Mouse (Mus musculus): ENCODE results near the gene Selenoh. TPM values are rescaled to one million over a fixed set of nuclear protein-coding genes. Genes with fewer than 3 reads are reported as not detected.

Gene Selenoh
- total RNA-seq (2021) = 10 to 100 TPM; 27.4 to 33.3 TPM
- long read RNA-seq, experiment 1, transcript Selenoh-203 (4 exons, 747 nt) = major isoform, 10 of 15 reads
- long read RNA-seq, experiment 1, partial matches to known transcripts = 0 of 15 reads
- long read RNA-seq, experiment 1, other reads (novel, unspliced or antisense) = 0 of 15 reads
- long read RNA-seq, experiment 2, transcript Selenoh-203 (4 exons, 747 nt) = major isoform, 5 of 6 reads
- long read RNA-seq, experiment 2, partial matches to known transcripts = 0 of 6 reads
- long read RNA-seq, experiment 2, other reads (novel, unspliced or antisense) = 0 of 6 reads

DNA sequence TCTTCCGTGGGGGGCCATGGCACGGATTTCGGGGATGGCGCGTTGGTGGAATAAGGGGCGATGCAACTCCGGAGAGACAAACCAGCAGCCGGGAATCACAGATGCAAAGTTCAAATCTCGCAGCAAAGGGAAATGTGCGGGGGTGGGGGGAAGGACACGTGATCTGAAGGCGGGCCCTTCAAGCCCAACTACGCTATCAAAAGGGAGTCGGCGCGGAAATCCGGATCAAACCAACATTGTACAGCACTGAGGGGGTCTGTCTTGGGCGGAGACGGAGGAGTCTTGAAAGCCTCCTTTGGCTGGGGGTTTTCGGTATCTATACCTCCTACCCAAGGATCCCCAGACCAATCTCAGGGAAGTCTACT, at the start of gene Selenoh:
TSS of gene Selenoh (minus strand) at position 202 of the 365 bp plus-strand sequence.
- intact Hi-C loops (cut with DNase I) = no loop called here
- peak; percentile 79 to 83 for DNase-seq (ENCODE audit: extremely low spot score in 1 of 2, low spot score in 2 of 2)
- H3K27ac ChIP-seq = peak within 1 kb of the TSS; percentile 81
- peak within 1 kb of the TSS; percentile 93 for H3K4me3 ChIP-seq
- no peak for TF ChIP-seq CTCF (IDR thresholded peaks at IDR 0.05)

GRCm38 (mm10) chr2:84717357-84717756, 46.8 kb upstream of the Selenoh start:
- no peak for TF ChIP-seq CTCF (IDR thresholded peaks at IDR 0.05)

GRCm38 (mm10) chr2:84716423-84717355, 46.1 kb upstream of the Selenoh start:
- no peak for TF ChIP-seq CTCF (IDR thresholded peaks at IDR 0.05)
- peak overlapping the region; percentile 99 for H3K27ac ChIP-seq
- H3K4me3 ChIP-seq = peak overlapping the region; percentile 99
- intact Hi-C loops (cut with DNase I) = loop anchor here (5.0 kb wide), 1 partner anchor 81 kb away; the partner anchor contains the start of gene Ube2l6
- no peak for DNase-seq (ENCODE audit: extremely low spot score in 1 of 2, low spot score in 2 of 2)

More at GRCm38 (mm10) chr2:84717357-84717756, 46.8 kb upstream of the Selenoh start:
- H3K4me3 ChIP-seq = no peak overlapping the region
- intact Hi-C loops (cut with DNase I) = loop anchor here (5.0 kb wide), 1 partner anchor 80 kb away; the partner anchor contains the start of gene Ube2l6
- no peak for DNase-seq (ENCODE audit: extremely low spot score in 1 of 2, low spot score in 2 of 2)
- H3K27ac ChIP-seq = no peak overlapping the region

- intact Hi-C loops (cut with DNase I) = loop anchor here (1.0 to 5.0 kb wide), 2 partner anchors 12 to 82 kb away; partner anchors contain the start of genes Clp1 and Ube2l6
- peak; percentile 64 to 84 for DNase-seq (ENCODE audit: extremely low spot score in 1 of 2, low spot score in 2 of 2)
These were observed 45.2 kb upstream of the Selenoh start for GRCm38 (mm10) chr2:84715562-84716361.

GRCm38 (mm10) chr2:84714811-84715561, 44.4 kb upstream of the Selenoh start, which contains the start of gene Zdhhc5:
Zdhhc5 (minus strand) TSS chr2:84715180.
- H3K27ac ChIP-seq = peak within 1 kb of the TSS; percentile 99
- peak within 1 kb of the TSS; percentile 99 for H3K4me3 ChIP-seq
- peak; percentile 98 for DNase-seq (ENCODE audit: extremely low spot score in 1 of 2, low spot score in 2 of 2)
- intact Hi-C loops (cut with DNase I) = loop anchor here (1.0 to 5.0 kb wide), 2 partner anchors 12 to 82 kb away; partner anchors contain the start of genes Clp1 and Ube2l6
- no peak for TF ChIP-seq CTCF (IDR thresholded peaks at IDR 0.05)

More at GRCm38 (mm10) chr2:84715562-84716361, 45.2 kb upstream of the Selenoh start:
- Histone ChIP-seq H3K27ac (peak overlapping the region; percentile 99), H3K4me3 (peak overlapping the region; percentile 99)
- no peak for TF ChIP-seq CTCF (IDR thresholded peaks at IDR 0.05)

GRCm38 (mm10) chr2:84714422-84714810, 43.8 kb upstream of the Selenoh start:
- intact Hi-C loops (cut with DNase I) = no loop called here
- no peak for DNase-seq (ENCODE audit: extremely low spot score in 1 of 2, low spot score in 2 of 2)
- peak overlapping the region; percentile 97 for H3K27ac ChIP-seq
- no peak for TF ChIP-seq CTCF (IDR thresholded peaks at IDR 0.05)
- H3K4me3 ChIP-seq = peak overlapping the region; percentile 99

- no peak for DNase-seq (ENCODE audit: extremely low spot score in 1 of 2, low spot score in 2 of 2)
- Histone ChIP-seq H3K27ac (no peak overlapping the region), H3K4me3 (no peak overlapping the region)
- TF ChIP-seq CTCF (IDR thresholded peaks at IDR 0.05) = no peak
- intact Hi-C loops (cut with DNase I) = no loop called here
These were observed 41.3 kb upstream of the Selenoh start for GRCm38 (mm10) chr2:84711898-84712297.

DNA sequence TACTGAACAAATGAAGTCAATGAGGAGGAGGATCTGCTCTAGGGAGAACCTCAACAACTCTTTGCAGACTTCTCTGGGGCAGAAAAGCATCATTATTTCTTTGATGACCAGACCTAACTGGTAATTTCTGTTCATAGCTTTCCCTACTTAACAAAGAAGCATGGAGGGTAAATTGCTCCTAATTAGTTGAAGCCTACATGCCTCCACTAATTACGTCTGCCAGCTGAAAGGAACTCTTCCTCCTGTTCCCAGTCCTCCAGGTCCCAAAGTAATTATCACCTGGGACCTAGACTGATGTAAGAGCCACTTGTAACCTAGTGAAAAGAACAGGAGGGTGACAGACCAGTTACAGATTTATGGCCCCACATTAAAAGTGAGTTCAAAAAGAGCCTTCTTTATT, 37.0 kb upstream of the Selenoh start:
- Histone ChIP-seq H3K27ac (no peak overlapping the region), H3K4me3 (no peak overlapping the region)
- intact Hi-C loops (cut with DNase I) = no loop called here
- no peak for DNase-seq (ENCODE audit: extremely low spot score in 1 of 2, low spot score in 2 of 2)
- TF ChIP-seq CTCF (IDR thresholded peaks at IDR 0.05) = no peak

GRCm38 (mm10) chr2:84705295-84705694, 34.7 kb upstream of the Selenoh start:
- intact Hi-C loops (cut with DNase I) = no loop called here
- Histone ChIP-seq H3K27ac (no peak overlapping the region), H3K4me3 (no peak overlapping the region)
- TF ChIP-seq CTCF (IDR thresholded peaks at IDR 0.05) = no peak
- no peak for DNase-seq (ENCODE audit: extremely low spot score in 1 of 2, low spot score in 2 of 2)

- no peak for TF ChIP-seq CTCF (IDR thresholded peaks at IDR 0.05)
- no peak for DNase-seq (ENCODE audit: extremely low spot score in 1 of 2, low spot score in 2 of 2)
- H3K4me3 ChIP-seq = no peak overlapping the region
- intact Hi-C loops (cut with DNase I) = no loop called here
- no peak overlapping the region for H3K27ac ChIP-seq
These were observed 33.8 kb upstream of the Selenoh start for GRCm38 (mm10) chr2:84704329-84704728.

All from left cerebral cortex, adult 2 months (tissue).